Mouse (Mus musculus) frontal cortex, postnatal 10 days (tissue): ENCODE measurements around the gene Gdpd5.
A peak's percentile ranks its signal among the peaks of the same experiment; 100 is the strongest.

Source experiments
- DNase-seq, 2 experiments: peaks; one replicate each; pipeline ENCODE4 v3.0.0; 2022; ENCODE audit warnings: low spot score in 2 of 2, mixed read lengths in 1 of 2

Gdpd5 gene

DNA sequence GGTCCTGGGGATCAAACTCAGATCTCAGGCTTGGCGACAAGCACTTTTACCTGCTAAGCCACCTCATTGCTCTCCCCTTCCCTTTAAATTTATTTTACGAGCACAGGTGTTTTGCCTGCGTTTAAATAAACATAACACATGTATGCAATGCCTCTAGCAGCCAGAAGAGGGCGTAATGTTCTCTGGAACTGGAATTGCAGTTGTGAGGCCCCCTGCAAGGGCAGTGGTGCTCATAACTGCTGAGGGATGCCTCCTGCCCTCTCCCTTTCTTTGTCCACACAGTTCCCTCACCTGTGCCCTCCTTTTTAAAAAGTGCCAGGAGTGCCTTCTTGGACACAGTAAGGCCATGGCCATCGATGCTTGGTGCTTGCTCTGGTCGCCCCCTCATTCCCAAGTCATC is 62.8 kb downstream of the Gdpd5 start:
- DNase-seq = no peak

DNA sequence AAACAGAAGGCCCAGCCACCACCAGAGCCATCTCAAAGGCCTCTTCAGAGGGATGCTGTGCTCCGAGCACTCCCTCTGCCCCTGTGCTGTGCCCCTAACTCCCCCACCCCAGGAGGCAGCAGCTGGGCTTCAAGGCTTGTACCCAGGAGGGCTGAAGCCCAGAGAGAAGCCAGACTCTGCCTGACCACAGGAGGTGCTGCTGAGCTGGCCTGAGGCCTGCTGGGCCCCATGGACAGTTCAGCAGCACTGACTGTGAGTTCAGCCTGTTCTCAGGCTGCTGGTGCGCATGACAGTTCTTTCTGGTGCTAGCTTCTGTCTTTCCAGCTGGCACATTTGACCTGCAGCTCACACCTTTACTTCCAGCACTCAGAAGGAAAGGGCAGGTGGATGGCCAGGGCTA is 64.6 kb downstream of the Gdpd5 start:
- DNase-seq = no peak

DNA sequence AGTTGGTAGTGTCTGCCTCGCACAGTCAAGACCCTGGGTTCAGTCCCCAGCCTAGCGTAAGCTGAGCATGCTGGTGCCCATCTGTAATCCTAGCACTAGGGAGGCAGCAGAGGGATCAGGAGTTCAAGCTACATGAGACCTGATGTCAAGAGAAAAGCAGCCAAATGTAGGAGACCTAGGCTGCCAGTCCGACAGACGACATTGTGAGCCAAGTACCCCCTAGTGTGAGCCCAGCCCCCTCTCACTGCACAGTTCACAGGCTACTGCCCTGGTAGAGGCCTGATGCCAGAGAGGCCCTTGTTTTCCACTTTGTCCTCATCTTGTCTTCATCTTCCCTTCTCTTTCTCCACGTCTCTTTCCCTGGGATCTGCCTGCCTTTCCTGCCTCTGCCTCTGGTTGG is 66.1 kb downstream of the Gdpd5 start:
- no peak for DNase-seq

DNA sequence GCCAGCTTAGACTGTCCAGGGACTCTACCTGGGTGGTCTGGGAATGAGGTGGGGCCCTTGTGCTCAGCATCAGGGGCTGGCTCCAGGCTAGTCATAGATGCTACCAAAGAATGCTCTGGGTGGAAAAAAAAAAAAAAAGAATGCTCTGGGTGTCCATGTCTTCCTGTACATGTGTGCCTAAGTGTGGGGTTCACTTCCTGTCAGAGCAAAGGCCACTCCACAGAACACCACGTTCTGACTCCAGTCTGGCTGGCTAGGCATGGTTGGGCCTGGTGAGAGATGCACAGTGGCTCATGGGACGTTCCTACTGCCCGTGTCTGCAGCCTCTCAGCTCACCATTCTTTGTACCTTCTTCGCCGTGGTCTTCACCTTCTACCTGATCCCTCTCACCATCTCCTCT is 67.4 kb downstream of the Gdpd5 start:
- DNase-seq = no peak

DNA sequence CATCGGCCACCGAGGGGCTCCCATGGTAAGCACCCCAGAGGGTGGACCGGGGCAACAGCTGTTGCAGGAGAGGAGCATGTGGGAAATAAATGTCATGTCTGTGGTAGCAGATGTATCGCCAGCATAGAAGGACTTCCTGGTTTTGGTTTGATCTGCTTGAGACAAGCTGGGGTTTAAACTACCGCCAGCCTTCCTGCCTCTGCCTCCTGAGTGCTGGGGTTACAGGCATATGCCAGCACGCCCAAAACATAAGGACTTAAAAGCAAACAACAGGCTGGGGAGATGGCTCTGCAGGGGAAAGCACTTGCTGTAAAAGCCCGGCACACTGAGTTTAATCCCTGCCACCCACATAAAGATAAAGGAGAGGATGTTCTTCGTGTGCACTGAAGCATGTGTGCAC is 67.8 kb downstream of the Gdpd5 start:
- no peak for DNase-seq

DNA sequence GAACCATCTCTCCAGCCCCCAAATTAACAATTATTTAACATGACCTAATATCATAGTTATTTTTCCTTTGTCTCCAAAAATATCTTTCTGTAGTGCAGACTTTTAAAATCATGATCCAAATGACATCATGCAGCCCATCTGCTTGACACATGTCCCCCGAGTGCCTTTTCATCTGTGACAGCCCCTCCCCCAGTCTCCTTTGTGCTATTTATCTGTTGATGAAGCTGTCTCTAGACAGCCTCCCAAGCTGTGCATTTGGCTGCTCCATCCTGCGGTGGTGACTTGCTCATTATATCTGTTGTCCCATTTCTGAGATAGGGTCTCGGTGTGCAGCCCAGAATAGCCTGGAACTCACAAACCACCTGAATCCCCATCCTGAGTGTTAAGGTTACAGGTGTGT is 68.5 kb downstream of the Gdpd5 start:
- no peak for DNase-seq

DNA sequence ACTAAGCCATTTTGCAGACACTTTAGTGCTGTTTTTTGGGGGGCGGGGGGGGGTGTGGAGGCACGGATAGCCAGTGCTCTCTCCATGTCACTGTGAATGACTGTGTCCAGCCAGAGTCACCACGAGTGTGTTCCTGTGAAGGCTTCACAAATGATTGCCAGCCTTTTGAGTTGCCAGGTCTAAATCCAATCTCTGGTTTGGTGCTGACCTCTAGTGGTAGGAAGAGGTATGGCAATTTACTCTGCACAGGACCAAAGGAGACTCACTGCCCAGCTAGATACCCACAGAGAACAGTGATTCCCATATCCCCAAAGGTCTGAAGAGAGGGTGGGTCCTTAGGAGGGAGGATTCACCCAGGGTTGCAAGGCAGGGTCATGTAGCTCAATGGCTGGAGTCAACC is 69.5 kb downstream of the Gdpd5 start:
- peak in 1 of 2 experiments; percentile 62 for DNase-seq

DNA sequence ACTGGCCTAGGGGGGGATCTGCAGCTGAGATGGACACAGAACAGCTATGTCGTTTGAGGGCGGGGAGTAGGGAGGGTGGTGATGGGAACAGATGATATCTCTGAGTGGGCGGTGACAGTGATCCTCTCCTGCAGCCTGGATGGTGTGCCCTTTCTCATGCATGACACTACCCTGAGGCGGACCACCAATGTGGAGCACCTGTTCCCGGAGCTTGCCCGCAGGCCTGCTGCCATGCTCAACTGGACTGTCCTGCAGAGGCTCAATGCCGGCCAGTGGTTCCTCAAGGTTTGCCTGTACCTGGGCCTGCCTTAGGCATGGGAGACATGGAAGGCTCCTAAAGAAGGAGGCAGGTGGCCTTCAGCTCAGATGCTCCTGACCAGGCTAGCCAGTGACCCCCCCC is 71.6 kb downstream of the Gdpd5 start:
- no peak for DNase-seq

DNA sequence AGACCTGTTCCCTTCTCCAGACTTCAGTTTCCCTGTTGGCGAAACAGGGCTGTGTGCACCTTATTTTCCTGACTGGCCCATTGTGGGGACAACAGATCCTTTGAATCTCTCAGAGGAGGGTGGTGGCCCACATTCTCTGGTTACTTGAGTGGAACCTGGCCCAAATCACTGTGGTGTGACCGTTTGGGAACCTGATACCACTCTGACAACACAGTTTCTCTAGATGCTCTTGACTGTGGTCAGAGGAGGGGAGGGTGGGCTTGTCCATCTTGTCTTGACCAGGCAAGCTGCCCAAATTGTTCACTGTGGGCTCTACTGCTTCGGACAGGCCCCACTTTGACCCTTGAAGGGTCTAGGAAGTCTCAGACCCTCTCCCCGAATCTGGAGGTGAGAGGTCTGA is 72.8 kb downstream of the Gdpd5 start:
- no peak for DNase-seq

DNA sequence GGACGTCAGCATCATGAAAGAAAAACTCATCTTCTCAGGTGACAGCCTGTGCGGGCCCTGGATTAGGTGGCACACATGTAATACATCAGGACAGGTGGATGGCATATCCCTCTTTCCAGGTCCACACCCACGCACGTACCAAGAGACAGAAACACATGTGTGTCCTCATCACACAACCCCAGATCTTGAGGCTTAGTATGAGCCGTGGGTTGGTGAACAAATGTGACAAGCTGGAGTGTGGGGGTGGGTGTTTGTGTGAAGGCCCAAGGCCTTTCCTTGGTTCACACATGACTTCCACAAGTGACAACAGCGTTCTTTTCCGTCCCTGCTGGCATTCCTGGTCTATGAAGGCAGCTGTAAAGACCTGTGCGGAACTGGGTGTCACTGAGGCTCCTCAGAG is 77.6 kb downstream of the Gdpd5 start:
- DNase-seq = peak in 1 of 2 experiments; percentile 66

DNA sequence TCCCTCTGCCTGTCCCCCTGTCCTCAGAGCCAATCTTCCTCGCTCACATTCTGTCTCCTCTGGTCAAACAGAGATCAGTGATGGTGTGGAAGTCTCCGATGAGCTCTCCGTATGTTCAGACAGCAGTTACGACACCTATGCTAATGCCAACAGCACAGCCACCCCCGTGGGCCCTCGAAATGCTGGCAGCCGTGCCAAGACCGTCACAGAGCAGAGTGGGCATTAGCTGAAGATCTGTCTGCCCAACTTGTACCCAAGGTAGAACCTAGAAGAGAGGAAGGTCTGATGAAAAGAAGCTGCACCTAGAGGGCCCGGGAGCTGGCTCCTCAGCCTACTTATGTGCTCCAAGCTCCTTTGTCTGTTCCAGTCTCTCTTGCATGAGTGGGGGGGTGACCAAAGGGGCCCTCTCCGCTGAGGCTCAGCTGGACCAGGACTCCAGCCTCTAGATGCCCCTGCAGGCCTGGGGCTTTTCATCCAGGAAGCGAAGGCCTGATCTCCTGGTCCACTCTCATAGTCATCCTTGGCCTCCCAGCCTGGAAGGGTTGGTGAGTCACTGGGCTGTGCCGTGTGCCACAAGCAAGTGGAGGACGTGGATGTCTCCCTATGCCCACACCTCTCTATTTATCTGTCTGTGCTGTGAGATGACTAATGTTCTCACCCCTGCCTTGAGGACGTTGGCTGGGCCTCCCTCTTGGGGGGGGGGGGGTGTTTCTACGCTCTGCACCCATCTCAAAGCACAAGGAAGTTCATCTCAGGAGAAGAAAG is 78.9 kb downstream of the Gdpd5 start:
- no peak for DNase-seq

DNA sequence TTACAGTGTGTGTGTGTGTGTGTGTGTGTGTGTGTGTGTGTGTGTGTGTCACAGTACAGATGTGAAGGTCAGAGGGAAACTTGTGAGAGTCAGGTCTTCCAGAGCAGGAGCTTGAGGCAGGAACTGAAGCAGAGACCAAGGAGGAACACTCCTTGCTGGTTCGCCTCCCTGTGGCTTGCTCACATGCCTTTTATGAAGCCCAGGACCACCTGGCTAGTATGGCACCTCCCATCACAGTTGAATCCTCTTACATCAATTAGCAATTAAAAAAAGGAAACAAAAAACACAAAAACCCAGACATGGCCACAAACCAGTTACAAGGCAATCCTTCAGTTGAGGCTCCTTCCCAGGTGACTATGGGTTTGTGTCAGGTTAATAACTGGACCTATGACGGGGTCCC is 81.9 kb downstream of the Gdpd5 start:
- no peak for DNase-seq

DNA sequence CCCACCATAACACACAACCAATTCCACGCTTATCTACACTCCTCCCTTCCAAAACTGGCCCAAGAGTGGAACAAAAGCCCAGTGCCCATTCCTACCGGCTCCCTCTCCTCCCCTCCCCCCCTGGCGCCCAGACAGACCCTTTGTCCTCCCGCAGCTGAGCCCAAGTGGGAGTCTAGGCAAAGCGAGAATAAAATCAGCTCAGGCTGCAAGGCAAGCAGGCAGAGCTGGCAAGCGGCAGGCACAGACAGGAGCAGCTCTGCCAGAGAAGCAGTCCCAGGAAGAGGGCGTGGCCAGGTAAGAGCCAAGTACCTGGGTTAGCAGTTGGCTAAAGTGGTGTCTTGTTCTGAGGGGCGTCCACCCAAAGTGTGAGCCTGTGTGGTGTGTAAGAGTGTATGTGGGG is 84.6 kb downstream of the Gdpd5 start, which contains the start of gene Klhl35:
Gene Klhl35, plus strand, starts transcription at position 194 of the 400 bp plus-strand sequence.
- no peak for DNase-seq

DNA sequence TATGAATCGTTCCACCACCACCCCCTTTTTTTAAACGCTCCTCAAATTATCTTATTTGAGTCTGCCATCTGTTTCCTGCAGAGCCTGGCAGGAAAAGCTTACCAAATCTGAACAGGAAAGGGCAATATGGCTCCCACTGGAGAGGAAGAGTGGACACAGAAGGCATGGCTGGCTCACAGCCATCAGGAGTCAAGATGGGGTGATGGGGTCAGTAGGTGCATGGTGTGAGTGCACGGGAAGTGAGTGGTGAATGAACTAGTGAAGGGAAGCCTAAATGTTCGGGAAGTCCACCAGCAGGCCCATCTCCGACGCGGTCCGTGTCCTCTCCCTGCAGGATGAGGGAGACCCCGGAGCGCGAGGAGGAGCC is 86.7 kb downstream of the Gdpd5 start:
- peak in 1 of 2 experiments; percentile 52 for DNase-seq

DNA sequence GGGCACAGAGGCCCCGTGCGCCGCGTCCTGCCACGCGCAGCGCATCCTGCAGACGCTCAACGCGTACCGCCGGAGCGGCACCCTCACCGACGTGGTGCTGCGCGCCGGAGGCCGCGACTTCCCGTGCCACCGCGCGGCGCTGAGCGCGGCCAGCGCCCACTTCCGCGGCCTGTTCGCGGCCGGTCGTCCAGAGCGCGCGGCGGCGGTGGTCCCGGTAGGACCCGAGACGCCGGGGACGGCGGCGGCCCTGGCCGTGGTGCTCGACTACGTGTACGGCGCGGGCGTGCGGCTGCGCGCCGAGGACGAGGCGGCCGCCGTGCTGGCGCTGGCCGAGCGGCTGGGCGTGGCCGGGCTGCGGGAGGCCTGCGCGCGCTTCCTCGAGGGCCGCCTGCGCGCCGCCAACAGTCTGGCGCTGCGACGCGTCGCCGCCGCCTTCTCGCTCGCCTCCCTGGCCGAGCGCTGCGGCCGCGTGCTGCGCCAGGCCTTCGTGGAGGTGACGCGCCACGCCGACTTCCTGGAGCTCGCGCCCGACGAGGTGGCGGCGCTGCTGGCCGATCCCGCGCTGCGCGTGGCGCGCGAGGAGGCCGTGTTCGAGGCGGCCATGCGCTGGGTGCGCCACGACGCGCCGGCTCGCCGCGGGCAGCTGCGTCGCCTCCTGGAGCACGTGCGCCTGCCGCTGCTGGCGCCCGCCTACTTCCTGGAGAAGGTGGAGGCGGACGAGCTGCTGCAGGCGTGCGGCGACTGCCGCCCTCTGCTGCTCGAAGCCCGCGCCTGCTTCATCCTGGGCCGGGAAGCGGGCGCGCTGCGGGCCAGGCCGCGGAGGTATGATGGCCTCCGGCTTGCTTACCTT is 87.3 kb downstream of the Gdpd5 start:
- DNase-seq = peak; percentile 76 to 79

DNA sequence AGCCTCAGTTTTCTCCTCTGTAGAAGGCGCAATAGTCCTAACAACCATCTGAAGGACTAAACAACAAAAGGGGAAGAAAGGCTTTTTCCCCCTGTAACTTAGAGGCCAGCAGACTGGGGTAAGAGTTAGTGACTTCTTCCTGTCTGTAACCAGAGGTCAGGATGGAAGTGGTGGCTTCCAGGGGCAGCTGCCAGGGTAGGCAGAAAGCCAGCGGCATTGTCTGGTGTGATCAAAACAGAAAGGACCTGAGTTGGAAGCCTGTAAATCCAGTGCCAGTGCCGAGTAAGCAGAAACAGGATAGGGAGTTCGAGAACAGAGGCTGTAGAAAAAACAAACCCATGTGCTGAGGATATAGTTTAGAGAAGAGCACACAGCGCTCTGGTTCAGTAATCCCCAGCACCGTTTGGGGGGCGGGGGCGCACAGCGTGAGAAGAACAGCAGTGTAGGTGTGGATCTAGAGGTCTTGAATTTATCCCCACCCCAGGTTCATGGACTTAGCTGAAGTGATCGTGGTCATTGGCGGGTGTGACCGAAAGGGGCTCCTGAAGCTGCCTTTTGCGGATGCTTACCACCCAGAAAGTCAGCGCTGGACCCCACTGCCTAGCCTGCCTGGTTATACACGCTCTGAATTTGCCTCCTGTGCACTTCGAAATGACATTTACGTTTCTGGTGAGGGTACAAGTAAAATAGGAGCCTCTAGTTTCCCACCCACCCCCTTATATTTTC is 88.6 kb downstream of the Gdpd5 start:
- DNase-seq = no peak

DNA sequence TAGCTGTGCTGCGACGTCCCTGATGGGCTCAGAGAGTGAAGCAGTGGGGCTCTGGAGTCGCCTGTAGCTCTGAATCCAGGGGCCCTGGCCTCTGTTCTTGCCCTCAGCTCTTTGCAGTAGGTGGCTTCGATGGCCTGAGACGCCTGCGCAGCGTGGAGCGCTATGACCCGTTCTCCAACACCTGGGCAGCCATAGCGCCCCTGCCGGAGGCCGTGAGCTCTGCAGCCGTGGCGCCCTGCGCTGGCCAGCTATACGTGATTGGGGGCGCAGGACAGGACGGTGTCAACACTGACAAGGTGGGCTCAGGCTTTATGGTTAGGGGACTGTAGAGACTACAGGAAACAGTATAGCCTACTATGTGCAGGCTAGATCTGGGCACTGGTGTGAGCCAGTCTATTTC is 90.4 kb downstream of the Gdpd5 start:
- DNase-seq = peak in 1 of 2 experiments; percentile 9

DNA sequence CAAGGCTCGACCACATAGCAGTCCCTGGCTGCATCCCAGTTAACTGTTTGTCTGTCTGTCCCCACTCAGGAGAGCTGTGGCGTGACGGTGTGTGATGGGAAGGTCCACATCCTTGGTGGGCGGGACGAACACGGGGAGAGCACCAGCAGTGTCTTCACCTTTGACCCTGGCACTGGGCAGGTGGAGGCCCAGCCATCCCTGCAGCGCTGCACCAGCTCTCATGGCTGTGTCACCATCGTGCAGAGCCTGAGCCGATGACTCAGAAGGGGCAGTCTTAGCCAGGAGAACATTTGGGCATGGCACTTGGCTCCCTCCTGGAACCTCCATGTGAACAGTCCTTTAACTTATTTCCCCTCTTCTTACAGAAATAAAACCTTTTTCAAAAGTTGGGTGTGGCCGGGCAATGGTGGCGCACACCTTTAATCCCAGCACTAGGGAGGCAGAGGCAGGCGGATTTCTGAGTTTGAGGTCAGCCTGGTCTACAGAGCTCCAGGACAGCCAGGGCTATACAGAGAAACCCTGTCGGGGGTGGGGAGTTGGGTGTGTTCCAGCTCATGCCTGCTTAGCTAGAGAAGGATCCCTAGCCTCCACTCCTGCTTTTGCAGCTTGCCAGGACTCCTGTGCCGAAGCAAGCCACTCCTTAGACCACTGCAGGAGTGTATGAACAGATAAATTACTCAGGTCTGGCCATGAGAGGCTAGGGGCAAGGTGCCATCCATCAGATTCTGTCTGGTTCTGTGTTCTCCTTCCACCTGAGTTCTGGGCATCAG is 92.6 kb downstream of the Gdpd5 start:
- no peak for DNase-seq

DNA sequence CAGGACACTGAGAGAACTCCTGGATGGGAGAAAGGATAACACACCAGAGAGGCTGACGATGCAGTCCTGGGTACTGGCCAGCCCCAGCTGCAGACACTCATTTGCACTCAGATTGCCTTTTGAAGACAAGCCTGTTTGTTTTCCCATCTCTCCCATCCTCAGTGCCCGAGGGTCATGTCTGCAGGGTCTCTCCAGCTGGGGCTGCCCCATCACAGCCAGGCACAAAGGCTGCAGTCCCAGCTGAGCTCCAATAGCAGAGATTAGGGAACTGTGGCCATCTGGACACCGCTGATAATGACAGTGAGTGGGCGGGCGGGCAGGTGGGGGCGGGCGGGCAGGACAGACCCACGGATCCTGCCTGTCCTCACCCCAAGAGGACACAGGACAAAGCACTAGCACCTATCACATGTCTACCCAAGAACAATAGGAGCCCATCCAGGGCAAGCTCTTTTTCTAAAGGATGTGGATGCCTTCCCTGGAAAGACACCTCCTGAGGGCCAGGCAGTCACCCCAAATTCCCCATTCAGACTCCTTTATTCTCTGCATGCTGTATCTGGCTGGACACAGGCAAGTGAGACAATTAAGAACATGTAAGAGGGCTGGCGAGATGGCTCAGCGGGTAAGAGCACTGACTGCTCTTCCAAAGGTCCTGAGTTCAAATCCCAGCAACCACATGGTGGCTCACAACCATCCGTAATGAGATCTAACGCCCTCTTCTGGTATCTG is 93.8 kb downstream of the Gdpd5 start:
- no peak for DNase-seq

DNA sequence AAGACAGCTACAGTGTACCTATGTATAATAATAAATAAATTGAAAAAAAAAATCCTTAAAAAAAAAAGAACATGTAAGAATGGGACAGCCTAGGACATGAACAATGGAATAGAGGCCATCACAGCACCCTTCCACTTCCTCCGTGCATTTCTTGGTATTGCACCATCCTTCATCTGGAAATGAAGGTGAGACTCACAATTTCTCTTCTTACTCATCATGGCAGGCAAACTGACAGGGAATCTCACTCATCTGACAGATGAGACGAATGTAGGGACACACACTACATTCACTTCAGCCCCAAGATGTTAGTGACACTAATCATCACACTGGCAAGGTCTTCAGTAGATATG is 94.3 kb downstream of the Gdpd5 start:
- no peak for DNase-seq

DNA sequence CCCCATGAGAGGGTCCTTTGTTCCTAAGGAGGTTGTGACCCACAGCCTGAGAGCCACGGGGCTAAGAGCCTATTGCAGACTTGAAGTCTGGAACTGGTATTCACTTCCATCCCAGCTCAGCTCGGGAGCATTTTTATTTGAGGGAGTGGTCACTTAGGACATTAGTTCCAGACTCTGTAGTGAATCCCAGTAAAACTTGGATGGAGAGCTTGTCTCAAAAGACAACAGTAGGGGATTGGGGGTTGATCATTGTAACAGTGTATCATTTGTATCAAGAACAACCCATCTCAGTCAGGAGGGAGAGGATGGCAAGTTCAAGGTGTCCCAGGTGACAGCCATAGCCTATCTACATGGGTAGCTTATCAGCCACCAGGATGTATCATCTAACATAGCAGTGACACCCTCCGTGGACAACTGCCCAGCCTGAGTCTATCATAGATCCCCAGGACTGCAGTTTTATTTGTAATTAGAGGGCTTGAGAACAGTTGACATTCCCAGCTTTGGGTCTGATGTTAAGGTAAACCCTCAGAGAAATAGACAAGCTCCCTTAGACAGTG is 95.4 kb downstream of the Gdpd5 start:
- no peak for DNase-seq
